Mouse (Mus musculus) kidney, adult 2 months (tissue): Measurements from ENCODE around the gene Pepd.

Experiments used
- CTCF ChIP-seq: fragments of 200-500 bp; conservative IDR thresholded peaks from 2 replicates; pipeline ENCODE4 v1.5.1; 2011; ENCODE audit warnings: low read depth, mild to moderate bottlenecking, control low read depth, low read length, moderate library complexity, mixed read lengths; ENCODE audit not compliant: insufficient read depth, insufficient read length
- POLR2A ChIP-seq: fragments of 200-500 bp; IDR thresholded peaks from one replicate; pipeline ENCODE4 v1.6.1; 2011; ENCODE audit warnings: low read depth, low read length, control low read depth

GRCm38 (mm10) chr7:34913956-34914355 is 1.8 kb downstream of the Pepd start:
- TF ChIP-seq CTCF = no peak
- no peak for TF ChIP-seq POLR2A
